Mouse (Mus musculus): ENCODE measurements around the gene Plp2. TPM values are rescaled to one million over a fixed set of nuclear protein-coding genes. Genes with fewer than 3 reads are reported as not detected.

Plp2 gene
- polyA plus RNA-seq, 1 experiment from 2014 or later, result 233 TPM

DNA sequence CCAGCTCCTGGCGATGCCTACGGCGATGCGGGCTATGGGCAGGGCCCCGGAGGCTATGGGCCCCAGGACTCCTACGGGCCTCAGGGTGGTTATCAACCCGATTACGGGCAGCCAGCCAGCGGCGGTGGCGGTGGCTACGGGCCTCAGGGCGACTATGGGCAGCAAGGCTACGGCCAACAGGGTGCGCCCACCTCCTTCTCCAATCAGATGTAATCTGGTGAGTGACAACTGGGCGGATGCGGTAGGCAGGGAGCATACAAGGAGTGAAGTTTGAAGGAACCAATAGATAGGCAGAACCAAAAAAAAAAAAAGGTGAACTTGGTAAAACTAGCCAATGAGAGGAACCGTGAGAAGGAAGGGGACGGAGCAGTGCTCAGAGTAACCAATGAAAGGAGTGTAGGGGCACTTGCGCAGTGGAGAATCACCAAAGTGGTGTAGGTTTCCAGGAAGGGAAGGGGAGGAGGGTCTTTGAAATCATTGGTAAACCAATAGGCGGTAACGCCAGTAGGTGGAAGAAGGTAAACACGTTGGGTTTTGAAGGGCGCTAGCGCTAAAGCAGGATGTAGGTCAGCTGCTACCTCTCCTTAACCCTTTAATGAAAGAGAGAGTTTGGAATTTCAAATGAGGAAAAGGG lies 22.4 kb downstream of the Plp2 start:
- ATAC-seq (ENCODE audit: insufficient read depth, low FRiP score), result peak; percentile 97
- H3K27ac ChIP-seq (ENCODE audit: low read length), result peak overlapping the region; percentile 82
- no peaks in the 10 kb centered on the region for H3K4me1 ChIP-seq (ENCODE audit: control insufficient read depth, insufficient read depth, low read length)
- 16% methylated on average over 25 of the region's 25 CpGs for WGBS
- peak overlapping the region; percentile 86 for H3K9ac ChIP-seq (ENCODE audit: low read length)
- no peaks in the 10 kb centered on the region for H3K27me3 ChIP-seq (ENCODE audit: control insufficient read depth, insufficient read depth, low read length)
- H3K4me2 ChIP-seq (ENCODE audit: low read depth, low read length), result peak overlapping the region; percentile 52
- H3K9me3 ChIP-seq (replicated peaks; ENCODE audit: control insufficient read depth, low read length), result no peaks in the 10 kb centered on the region
- no peaks in the 10 kb centered on the region for H3K36me3 ChIP-seq (ENCODE audit: control insufficient read depth, insufficient read depth, low read length)
- peak overlapping the region; percentile 54 for H3K4me3 ChIP-seq (replicated peaks; ENCODE audit: low read length)

DNA sequence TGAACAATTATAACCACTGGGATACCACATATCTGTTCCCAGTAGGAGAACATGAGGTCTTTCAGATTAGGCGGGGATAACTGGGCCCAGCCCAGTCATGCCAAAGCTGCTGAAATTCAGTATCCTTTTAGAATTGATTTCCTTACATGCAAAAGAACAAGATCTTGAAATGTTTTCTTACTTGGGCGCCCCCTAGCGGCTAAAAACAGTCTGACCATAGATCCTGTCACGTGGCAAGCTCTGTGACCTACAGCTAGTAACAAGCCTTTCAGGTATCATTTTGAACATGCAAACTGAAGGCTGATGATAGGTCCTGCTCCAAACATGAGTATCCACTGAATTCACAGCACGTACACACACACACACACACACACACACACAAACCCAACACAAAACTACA lies 25.8 kb downstream of the Plp2 start:
- H3K9ac ChIP-seq (ENCODE audit: low read length), result no peak overlapping the region
- ATAC-seq (ENCODE audit: insufficient read depth, low FRiP score), result no peak
- WGBS, result 10% methylated on average over 5 of the region's 5 CpGs
- no peaks in the 10 kb centered on the region for H3K27me3 ChIP-seq (ENCODE audit: control insufficient read depth, insufficient read depth, low read length)
- no peaks in the 10 kb centered on the region for H3K4me1 ChIP-seq (ENCODE audit: control insufficient read depth, insufficient read depth, low read length)
- H3K4me3 ChIP-seq (replicated peaks; ENCODE audit: low read length), result no peak overlapping the region
- no peaks in the 10 kb centered on the region for H3K9me3 ChIP-seq (replicated peaks; ENCODE audit: control insufficient read depth, low read length)
- H3K27ac ChIP-seq (ENCODE audit: low read length), result no peak overlapping the region
- H3K36me3 ChIP-seq (ENCODE audit: control insufficient read depth, insufficient read depth, low read length), result no peaks in the 10 kb centered on the region
- no peak overlapping the region for H3K4me2 ChIP-seq (ENCODE audit: low read depth, low read length)

DNA sequence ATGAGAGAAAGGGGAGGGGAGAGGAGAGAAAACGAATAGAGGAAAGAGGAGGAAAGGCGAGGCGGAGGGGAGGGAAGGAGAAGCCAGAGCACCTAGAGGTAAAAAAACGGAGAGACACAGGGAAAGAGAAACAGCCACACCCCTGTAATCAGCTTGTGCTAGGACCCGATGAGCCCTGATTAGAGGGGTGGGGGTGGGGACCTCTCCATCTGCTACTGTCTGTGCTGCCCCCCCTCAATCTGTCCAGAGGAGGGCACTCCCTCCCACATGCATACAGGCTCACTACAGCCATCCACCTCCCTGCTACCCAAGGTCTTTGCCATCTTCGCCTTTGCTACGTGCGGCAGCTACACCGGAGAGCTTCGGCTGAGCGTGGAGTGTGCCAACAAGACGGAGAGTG lies 30.4 kb downstream of the Plp2 start:
- no peak overlapping the region for H3K9ac ChIP-seq (ENCODE audit: low read length)
- H3K4me1 ChIP-seq (ENCODE audit: control insufficient read depth, insufficient read depth, low read length), result no peaks in the 10 kb centered on the region
- H3K27ac ChIP-seq (ENCODE audit: low read length), result no peak overlapping the region
- WGBS, result 26% methylated on average over 12 of the region's 12 CpGs
- no peak for ATAC-seq (ENCODE audit: insufficient read depth, low FRiP score)
- no peaks in the 10 kb centered on the region for H3K9me3 ChIP-seq (replicated peaks; ENCODE audit: control insufficient read depth, low read length)
- H3K4me2 ChIP-seq (ENCODE audit: low read depth, low read length), result no peak overlapping the region
- no peak overlapping the region for H3K4me3 ChIP-seq (replicated peaks; ENCODE audit: low read length)
- peaks cover 5% of the 10 kb centered on the region; the same call in 1 of the 2 replicates for H3K27me3 ChIP-seq (ENCODE audit: control insufficient read depth, insufficient read depth, low read length)
- no peaks in the 10 kb centered on the region for H3K36me3 ChIP-seq (ENCODE audit: control insufficient read depth, insufficient read depth, low read length)

DNA sequence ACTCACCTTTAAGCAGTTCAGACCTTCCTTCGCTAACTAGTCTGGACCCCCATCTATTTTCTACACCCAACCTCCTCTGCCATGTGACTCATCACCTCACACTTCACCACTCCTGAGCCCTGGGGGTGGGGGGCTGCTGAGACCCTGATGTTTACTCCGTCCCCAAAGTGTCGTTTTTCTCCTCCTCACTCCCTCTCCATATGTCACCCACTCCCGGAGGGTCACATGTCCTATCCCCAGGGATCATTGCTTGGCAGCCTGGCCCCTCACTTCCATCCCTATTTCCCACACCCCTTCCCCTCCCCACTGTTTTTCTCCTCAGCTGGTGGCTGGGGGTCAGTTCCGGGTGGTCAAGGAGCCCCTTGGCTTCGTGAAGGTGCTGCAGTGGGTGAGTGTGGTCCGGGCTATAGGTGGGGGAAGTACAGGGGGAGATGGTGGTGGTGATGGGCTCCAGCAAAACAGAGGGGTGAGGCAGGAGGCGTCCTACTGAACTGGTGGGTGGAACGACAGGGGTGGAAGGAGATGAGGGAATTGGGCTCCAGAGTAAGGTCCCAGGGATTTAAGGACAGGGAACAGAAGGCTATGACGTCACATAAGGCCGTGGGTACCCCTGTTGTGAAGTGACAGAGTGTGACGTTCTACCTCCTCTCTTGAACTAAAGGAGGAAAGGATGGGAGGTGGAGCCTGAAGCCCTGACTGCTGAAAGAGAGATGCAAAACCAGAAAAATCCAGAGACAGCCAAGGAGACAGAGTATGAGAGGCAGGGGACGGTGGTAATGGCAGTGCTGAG lies 31.5 kb downstream of the Plp2 start:
- Histone ChIP-seq H3K27ac (ENCODE audit: low read length) (no peak overlapping the region), H3K4me1 (ENCODE audit: control insufficient read depth, insufficient read depth, low read length) (no peaks in the 10 kb centered on the region), H3K4me3 (replicated peaks; ENCODE audit: low read length) (no peak overlapping the region), H3K27me3 (ENCODE audit: control insufficient read depth, insufficient read depth, low read length) (peaks cover 5% of the 10 kb centered on the region; the same call in 1 of the 2 replicates), H3K9me3 (replicated peaks; ENCODE audit: control insufficient read depth, low read length) (no peaks in the 10 kb centered on the region), H3K9ac (ENCODE audit: low read length) (no peak overlapping the region), H3K4me2 (ENCODE audit: low read depth, low read length) (peak overlapping the region; percentile 56), H3K36me3 (ENCODE audit: control insufficient read depth, insufficient read depth, low read length) (no peaks in the 10 kb centered on the region)
- 22% methylated on average over 13 of the region's 13 CpGs for WGBS
- ATAC-seq (ENCODE audit: insufficient read depth, low FRiP score), result no peak

DNA sequence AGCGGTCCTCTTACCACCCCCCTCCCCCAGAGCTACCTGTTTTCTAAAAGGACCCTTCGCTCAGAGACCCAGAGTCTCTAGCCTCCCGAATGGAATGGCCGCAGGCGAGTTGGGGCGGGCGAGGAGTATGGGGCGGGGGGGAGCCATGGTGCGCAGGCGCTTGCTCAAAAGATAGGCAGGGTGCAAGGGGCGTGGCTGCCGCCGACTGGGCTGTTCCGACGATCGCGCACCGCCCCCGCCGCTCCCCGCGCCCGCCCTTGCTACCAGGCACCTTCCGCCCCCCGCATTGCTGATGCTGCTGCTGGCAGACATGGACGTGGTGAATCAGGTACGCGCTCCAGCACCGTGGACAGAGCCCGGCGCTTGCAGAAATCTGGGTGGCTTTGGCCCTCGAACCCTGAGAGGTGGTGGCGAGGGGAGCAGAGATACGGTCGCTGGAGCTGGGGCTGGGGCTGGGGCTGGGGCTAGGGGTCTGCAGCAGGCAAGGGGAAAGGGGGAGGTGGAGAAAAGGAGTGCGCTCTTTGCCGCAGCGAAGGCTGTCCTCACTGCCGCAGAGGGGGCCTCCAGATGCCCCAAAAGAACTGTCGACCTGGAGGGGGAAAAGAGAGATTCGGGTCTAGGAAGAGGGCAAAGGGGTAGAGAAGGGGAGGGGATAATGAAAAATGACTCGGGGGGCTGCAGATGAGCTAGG lies 32.6 kb downstream of the Plp2 start, which contains the start of gene Syp:
TSS of gene Syp (plus strand) at position 71 of the 691 bp plus-strand sequence.
- Histone ChIP-seq H3K4me3 (replicated peaks; ENCODE audit: low read length) (peak within 1 kb of the TSS; percentile 36), H3K9me3 (replicated peaks; ENCODE audit: control insufficient read depth, low read length) (no peaks in the 10 kb centered on the region), H3K9ac (ENCODE audit: low read length) (no peak within 1 kb of the TSS), H3K27ac (ENCODE audit: low read length) (no peak within 1 kb of the TSS), H3K36me3 (ENCODE audit: control insufficient read depth, insufficient read depth, low read length) (no peaks in the 10 kb centered on the region), H3K4me1 (ENCODE audit: control insufficient read depth, insufficient read depth, low read length) (no peaks in the 10 kb centered on the region), H3K4me2 (ENCODE audit: low read depth, low read length) (peak within 1 kb of the TSS; percentile 56), H3K27me3 (ENCODE audit: control insufficient read depth, insufficient read depth, low read length) (peaks cover 5% of the 10 kb centered on the region; the same call in 1 of the 2 replicates)
- ATAC-seq (ENCODE audit: insufficient read depth, low FRiP score), result peak; percentile 79
- WGBS, result 16% methylated on average over 42 of the region's 42 CpGs

DNA sequence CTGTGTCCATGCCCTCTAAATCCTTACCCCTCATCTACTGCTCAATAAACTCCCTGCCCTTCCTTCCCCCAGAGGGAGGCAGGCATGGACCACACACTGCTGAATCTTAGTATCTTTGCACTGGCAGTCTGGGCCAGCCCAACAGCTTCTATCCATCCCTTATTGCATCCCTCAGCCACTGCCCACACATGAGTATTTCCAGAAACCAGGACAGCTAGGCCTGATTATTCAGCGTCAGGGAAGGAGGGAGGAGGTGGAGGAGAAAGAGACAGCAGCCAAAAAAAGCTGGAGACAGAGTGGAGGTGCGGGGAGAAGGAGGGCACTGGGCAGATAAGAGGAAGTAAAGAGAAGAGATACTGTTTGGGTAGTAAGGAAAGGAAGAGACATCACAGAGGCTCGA lies 36.1 kb downstream of the Plp2 start:
- H3K4me3 ChIP-seq (replicated peaks; ENCODE audit: low read length), result no peak overlapping the region
- ATAC-seq (ENCODE audit: insufficient read depth, low FRiP score), result no peak
- no peaks in the 10 kb centered on the region for H3K36me3 ChIP-seq (ENCODE audit: control insufficient read depth, insufficient read depth, low read length)
- H3K9ac ChIP-seq (ENCODE audit: low read length), result no peak overlapping the region
- no peak overlapping the region for H3K27ac ChIP-seq (ENCODE audit: low read length)
- no peaks in the 10 kb centered on the region for H3K4me1 ChIP-seq (ENCODE audit: control insufficient read depth, insufficient read depth, low read length)
- no peaks in the 10 kb centered on the region for H3K9me3 ChIP-seq (replicated peaks; ENCODE audit: control insufficient read depth, low read length)
- WGBS, result 69% methylated on average over 3 of the region's 3 CpGs
- H3K4me2 ChIP-seq (ENCODE audit: low read depth, low read length), result no peak overlapping the region
- H3K27me3 ChIP-seq (ENCODE audit: control insufficient read depth, insufficient read depth, low read length), result peaks cover 5% of the 10 kb centered on the region; the same call in 1 of the 2 replicates

DNA sequence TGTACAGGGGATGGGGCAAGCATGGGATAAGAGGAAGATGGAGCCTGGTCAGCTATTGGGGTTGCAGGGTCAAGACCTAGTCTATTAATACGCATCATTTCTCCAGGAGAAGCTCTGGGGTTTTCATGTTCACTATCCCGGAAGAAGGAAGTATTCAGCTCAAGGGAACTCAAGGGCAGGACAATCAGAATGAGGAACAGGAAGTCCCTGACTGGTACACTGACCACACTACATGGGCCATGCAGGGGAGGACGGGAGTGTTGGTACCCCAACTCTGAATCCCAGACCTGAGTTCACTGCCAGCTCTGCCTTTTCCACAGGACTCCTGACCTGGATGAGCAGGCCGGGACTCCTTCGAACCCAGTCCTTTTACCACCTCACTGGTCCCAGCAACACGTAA lies 38.6 kb downstream of the Plp2 start:
- Histone ChIP-seq H3K27ac (ENCODE audit: low read length) (no peak overlapping the region), H3K9ac (ENCODE audit: low read length) (no peak overlapping the region), H3K4me2 (ENCODE audit: low read depth, low read length) (no peak overlapping the region), H3K27me3 (ENCODE audit: control insufficient read depth, insufficient read depth, low read length) (no peaks in the 10 kb centered on the region), H3K9me3 (replicated peaks; ENCODE audit: control insufficient read depth, low read length) (no peaks in the 10 kb centered on the region), H3K4me3 (replicated peaks; ENCODE audit: low read length) (no peak overlapping the region), H3K36me3 (ENCODE audit: control insufficient read depth, insufficient read depth, low read length) (no peaks in the 10 kb centered on the region), H3K4me1 (ENCODE audit: control insufficient read depth, insufficient read depth, low read length) (no peaks in the 10 kb centered on the region)
- no peak for ATAC-seq (ENCODE audit: insufficient read depth, low FRiP score)
- 90% methylated on average over 6 of the region's 6 CpGs for WGBS

Measured in stomach, embryonic 16.5 days (tissue).